Mouse (Mus musculus) left cerebral cortex, adult 11 months (tissue): ENCODE results near the gene Snapin.
A peak's percentile ranks its signal among the peaks of the same experiment; 100 is the strongest.

Experiments
- DNase-seq: peaks from one replicate; pipeline ENCODE4 v3.0.0; 2022; ENCODE audit warnings: low spot score

The Snapin gene

GRCm38 (mm10) chr3:90490696-90491256, at the start of gene Snapin:
Snapin (minus strand) TSS chr3:90491033.
- peak; percentile 93 for DNase-seq

DNA sequence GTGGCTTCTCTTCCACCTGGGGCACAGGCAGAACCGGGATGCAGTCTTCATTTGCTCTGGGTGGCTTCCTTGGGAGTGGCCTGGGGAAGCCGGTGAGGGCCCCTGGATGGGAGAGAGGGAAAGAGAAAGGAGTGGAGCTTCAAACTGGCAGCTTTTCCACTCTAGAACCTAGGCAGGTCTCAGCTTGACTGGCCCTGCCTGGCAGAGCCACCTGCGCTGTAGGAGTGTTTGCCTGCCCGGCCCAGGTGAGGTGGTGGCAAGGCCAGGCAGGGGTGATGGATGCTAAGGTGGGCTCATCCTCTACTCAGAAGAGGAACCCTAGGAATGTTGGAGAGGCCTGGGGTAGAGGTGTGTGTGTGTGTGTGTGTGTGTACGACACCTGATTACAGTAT, 47.1 kb upstream of the Snapin start:
- no peak for DNase-seq

DNA sequence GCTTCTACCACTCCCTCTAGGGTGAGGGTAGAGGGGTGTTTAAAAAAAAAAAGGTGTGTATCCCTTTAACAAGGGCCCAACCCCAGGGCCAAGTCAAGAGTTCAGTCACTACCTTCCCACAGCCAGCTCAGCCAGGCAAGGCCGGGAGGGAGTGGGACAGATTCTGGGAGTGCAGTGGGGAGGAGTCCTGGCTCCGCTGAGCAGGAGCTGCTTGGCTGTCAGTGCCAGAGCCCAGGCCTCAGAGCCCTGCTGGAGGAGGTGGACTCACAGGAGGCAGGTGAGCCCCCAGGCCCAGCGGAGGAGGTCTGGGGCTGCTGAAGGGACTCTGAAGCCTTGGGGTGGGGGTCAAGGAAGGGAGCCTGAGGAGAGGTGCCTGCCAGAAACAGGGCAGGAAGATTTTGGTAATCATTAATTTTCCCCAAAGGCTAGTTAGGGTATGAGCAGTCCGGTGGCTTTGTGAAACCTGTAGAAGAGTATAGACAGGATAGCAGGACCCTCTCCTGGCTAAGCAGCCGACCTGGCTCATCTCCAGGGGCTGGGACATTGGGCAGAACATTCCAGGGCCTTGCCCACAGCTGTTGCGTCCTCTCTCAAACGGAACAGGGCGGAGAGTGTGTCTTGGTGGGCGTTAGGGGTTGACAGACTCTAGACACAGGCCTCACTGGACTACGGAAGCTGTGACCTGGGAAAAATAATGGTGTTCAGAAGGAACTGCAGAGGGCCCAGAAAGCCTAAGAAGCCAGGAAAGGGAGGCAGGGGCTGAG, 46.5 kb upstream of the Snapin start, which contains the start of gene S100a16:
Gene S100a16 (plus strand): TSS at position 114 of the 764 bp plus-strand sequence.
- no peak for DNase-seq

- no peak for DNase-seq
These were observed 44.6 kb upstream of the Snapin start for GRCm38 (mm10) chr3:90535446-90535845.

GRCm38 (mm10) chr3:90531713-90532112, 40.9 kb upstream of the Snapin start:
- no peak for DNase-seq

- no peak for DNase-seq
These were observed 36.5 kb upstream of the Snapin start for GRCm38 (mm10) chr3:90527291-90527873.

GRCm38 (mm10) chr3:90526580-90526979, 35.7 kb upstream of the Snapin start, which contains the start of gene S100a14:
S100a14 (plus strand) TSS chr3:90526856.
- no peak for DNase-seq

GRCm38 (mm10) chr3:90526076-90526475, 35.2 kb upstream of the Snapin start:
- DNase-seq, result no peak

GRCm38 (mm10) chr3:90525421-90525820, 34.6 kb upstream of the Snapin start:
- DNase-seq, result peak; percentile 65

- DNase-seq, result no peak
These were observed 26.9 kb upstream of the Snapin start for GRCm38 (mm10) chr3:90517711-90518110.

- DNase-seq, result no peak
These were observed 25.0 kb upstream of the Snapin start for GRCm38 (mm10) chr3:90515789-90516188.

DNA sequence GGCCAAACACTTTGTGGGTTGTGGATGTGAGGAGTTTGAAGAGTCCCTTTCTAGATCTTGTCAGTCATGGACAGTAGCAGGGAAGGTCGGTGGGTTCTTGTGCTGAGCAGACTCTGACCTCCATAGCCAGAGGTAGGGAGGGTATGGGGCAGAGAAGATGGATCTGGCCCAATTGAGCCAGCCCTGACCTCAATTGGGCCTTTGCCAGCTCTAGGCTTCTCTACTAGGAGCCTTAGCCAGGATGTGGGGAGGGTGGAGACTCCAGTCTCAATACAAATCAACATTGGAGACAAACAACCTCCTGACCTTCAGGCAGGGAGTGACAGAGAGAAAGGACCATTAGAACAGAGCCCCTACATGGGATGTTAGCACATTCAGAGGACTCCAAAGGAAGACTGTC, 24.4 kb upstream of the Snapin start:
- DNase-seq, result no peak

DNA sequence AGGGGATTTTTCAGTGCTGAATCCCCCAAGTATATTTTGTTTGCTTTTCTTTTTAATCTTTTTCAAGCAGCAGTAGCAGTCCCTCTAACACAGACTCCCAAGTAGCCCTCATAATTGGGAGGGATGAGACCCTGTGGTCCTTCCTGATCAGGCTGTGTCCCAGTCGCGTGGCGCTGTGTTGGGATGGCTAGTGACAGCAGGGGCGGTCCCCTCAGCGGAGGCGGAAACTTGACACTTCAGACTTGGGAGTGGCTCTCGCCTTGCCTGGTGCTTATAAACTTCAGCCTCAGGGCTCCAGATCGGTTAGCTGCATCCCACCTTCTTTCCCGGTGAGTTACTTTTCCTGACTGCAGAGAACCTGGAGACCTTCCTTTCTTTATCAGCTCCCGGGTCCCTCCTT, 23.9 kb upstream of the Snapin start:
- no peak for DNase-seq

- no peak for DNase-seq
These were observed 23.2 kb upstream of the Snapin start, which contains the start of the genes S100a1 and S100a13 for GRCm38 (mm10) chr3:90513796-90514590. S100a1 (minus strand) TSS chr3:90514392. S100a13 (plus strand) TSS chr3:90514435.

DNA sequence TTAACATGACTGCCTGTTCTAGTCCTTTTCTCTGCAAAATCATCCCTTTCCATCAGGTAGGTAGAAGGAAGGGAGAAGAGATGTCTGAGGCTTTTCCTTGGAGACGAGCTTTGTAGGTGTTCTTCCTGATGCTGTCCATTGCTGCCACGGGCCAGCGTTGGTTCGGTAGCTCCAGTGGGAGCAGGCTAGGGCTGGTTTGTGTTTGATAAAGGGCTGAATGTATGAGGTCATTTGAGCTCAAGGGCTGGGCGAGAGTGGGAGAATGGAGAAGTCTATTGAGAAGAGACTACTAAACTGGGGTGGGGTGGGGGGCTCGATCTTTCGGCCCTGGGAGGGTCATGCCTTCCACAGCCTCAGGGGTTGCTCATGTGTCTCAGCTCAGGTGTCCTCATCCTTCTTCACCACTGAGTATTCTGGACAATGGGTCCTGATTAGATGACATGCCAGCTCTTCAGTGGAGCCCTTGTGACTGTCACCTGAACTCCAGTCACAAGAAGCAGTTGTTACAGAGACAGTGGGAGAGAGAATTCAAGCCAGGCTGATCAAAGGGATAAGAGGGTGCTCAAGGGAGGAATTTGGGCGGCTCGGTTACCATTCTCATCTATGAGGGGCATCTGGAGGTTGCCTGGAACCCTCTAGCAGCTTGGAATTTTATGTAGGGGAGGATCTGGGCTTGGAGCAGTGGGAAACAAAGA, 22.3 kb upstream of the Snapin start:
- DNase-seq, result no peak

- no peak for DNase-seq
These were observed 21.4 kb upstream of the Snapin start for GRCm38 (mm10) chr3:90512276-90512675.

DNA sequence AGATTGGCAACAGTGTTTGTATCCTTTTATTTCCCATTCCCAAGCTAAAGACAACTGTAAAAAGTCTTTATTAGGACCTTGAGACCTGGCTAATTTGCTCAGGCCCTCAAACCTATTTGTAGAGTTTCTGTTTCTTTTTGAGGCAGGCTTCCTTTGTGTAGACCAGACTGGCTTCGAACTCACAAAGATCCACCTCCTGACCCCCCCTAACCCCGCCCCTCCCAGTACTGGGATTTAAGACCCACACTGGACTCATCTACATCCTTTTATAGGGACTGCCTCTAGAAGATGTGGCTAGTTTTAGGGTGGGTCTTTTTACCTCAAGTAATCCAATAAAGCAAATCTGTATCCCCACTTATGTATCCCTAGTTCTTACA, 18.9 kb upstream of the Snapin start:
- DNase-seq, result no peak

DNA sequence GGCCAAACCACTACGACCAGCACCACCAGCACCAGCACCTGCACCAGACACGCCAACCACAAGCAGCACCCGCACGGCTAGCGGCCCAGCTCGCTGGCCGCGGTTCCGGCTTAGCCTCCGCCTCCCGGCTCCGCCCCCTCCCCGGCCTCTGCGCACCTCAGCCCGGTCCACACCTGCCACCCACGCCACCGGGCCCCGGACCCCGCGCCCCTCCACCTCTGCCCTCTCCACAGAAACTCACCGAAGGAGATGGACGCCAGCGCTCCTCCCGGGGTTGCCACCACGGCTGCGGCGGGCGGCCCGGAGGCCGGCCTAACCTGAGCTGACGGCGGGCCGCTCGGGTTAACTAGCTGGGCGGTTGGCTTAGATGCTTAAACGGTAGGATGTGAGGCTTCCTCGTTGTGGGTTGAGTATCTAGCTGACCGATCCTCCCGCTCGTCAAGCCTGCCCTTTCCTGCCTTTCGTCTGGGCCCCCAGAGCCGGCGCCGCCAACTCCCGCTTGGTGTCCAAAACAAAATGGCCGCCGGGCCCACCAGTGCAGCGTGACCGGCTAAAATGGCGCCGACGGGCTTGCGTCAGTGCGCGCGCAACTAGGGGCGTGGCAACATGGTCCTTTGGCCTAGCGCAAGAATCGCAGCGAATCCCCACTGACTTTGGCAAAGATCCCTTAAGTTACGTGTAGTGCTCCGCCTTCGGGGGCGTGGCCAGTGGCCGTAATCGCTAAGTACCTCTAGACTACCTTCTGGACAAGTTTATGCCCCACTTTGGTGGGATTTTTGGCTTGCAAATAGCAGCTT, 18.3 kb upstream of the Snapin start, which contains the start of gene Chtop:
Gene Chtop (minus strand): TSS at position 549 of the 797 bp plus-strand sequence.
- DNase-seq, result peak; percentile 97

DNA sequence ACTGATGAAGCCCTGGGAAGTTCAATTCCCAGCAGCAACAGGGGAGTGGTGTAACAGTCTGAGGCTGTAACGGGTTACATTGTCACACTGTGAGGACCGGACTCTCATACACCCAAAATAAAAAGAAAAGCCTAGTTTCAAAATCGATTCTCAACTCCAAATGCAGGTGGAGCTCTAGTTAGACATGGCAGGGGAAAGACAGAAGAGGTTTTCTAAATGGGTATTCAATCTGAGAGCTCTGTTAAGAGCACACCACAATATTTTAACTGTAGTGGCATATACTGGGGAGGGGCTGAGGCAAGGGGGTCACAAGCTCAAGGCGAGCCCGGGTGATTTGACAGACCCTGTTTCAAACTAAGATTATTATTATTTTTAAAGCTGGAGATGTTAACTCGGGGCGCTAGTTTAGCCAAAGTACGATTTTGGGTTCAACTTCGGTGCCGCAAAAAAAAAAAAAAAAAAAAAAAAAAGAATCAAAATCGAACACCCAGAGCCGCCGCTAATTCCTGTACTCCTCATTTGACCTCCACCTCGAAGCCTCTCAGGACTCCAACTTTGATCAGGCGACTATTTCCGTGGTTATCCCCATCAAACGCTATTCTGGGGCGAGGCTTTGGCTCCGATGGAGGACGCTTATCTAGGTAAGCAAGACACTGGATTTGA, 17.6 kb upstream of the Snapin start:
- no peak for DNase-seq

- DNase-seq, result no peak
These were observed 15.5 kb upstream of the Snapin start for GRCm38 (mm10) chr3:90506362-90506761.
